Mouse (Mus musculus) liver, adult 2 months (tissue): ENCODE results near the gene Plvap.

Source experiments
- CTCF ChIP-seq: fragments of 200-500 bp; IDR thresholded peaks from 2 replicates; pipeline ENCODE4 v1.5.1; 2011; ENCODE audit warnings: low read depth, low read length, control low read depth
- POLR2A ChIP-seq: fragments of 200-500 bp; IDR thresholded peaks from 2 replicates; pipeline ENCODE4 v1.6.1; 2011; ENCODE audit warnings: low read length, control low read depth; ENCODE audit not compliant: insufficient read depth; ENCODE audit errors: extremely low read depth

DNA sequence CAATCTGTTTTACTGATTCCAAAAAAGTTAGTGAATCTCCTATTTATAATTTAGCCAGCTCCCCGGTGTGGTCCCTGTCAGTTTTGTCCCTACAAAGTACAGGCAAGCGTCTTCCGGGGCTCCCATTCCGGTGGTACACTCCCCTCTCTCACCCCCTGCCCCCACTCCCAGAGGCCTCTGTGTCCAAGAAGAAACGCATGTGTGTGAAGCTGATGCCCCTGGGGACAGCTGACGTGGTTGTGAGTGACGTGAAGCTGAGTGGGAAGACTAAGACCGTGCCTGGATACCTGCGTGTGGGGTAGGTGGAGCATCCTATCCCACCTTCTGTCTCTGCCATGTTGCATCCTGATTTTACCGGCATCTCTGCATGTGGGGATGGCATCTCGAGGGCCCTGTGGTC is 33.5 kb upstream of the Plvap start:
- TF ChIP-seq CTCF (no peak), POLR2A (no peak)
